Mouse (Mus musculus) intestine, embryonic 14.5 days (tissue): Measurements from ENCODE around the gene Szt2. TPM values are rescaled to one million over a fixed set of nuclear protein-coding genes. Genes with fewer than 3 reads are reported as not detected.

Experiments
- ATAC-seq: fragments of 200-750 bp; cut with Nextera tagmentation; replicated peaks from 2 replicates; pipeline ENCODE4 v1.8.0; 2017; ENCODE audit warnings: low read depth, moderate number of reproducible peaks, moderate TSS enrichment, moderate library complexity; ENCODE audit not compliant: low FRiP score, low TSS enrichment
- DNase-seq: peaks from one replicate; pipeline ENCODE4 v3.0.0-alpha.2; 2018; ENCODE audit warnings: low spot score
- H3K27ac ChIP-seq: fragments of 300-500 bp; sonication (generic); 2 replicates; pipeline ENCODE4 v1.5.1; 2014; ENCODE audit warnings: low read depth, mild to moderate bottlenecking, control low read depth
- H3K27me3 ChIP-seq: fragments of 300-500 bp; sonication (generic); replicated peaks from 2 replicates; pipeline ENCODE4 v1.6.1; 2014; ENCODE audit warnings: low read length, control low read depth; ENCODE audit not compliant: control insufficient read depth, insufficient read depth
- H3K36me3 ChIP-seq: fragments of 300-500 bp; sonication (generic); 2 replicates; pipeline ENCODE4 v1.6.1; 2014; ENCODE audit warnings: low read length, control low read depth; ENCODE audit not compliant: control insufficient read depth, insufficient read depth
- H3K4me1 ChIP-seq: fragments of 300-500 bp; sonication (generic); replicated peaks from 2 replicates; pipeline ENCODE4 v1.6.1; 2014; ENCODE audit warnings: low read length, control low read depth, mixed read lengths; ENCODE audit not compliant: control insufficient read depth, insufficient read depth
- H3K4me2 ChIP-seq: fragments of 300-500 bp; sonication (generic); 2 replicates; pipeline ENCODE4 v1.6.1; 2014; ENCODE audit warnings: low read length
- H3K4me3 ChIP-seq: fragments of 300-500 bp; sonication (generic); 2 replicates; pipeline ENCODE4 v1.5.1; 2014; ENCODE audit warnings: low read depth, low read length, control low read depth, mixed read lengths
- H3K9ac ChIP-seq: fragments of 300-500 bp; sonication (generic); 2 replicates; pipeline ENCODE4 v1.6.1; 2014; ENCODE audit warnings: mild to moderate bottlenecking, low read length
- H3K9me3 ChIP-seq: fragments of 300-500 bp; sonication (generic); 2 replicates; pipeline ENCODE4 v1.6.1; 2016; ENCODE audit warnings: low read length, control low read depth; ENCODE audit not compliant: control insufficient read depth
- WGBS: fragments of 180-500 bp; shearing (Covaris S2); extraction: QIAGEN DNeasy Blood & Tissue Kit; methylation state at CpG from one replicate; pipeline ENCODE4 v1.1.7; 2014; 5-methylcytosine and 5-hydroxymethylcytosine counted together
- polyA plus RNA-seq: library from polyadenylated mRNA; unstranded; fragments of >200 nt; fragmentation: Nextera tagmentation; extraction: Ambion mirVana; gene quantifications from 2 replicates; pipeline ENCODE4 v1.2.1, GENCODE M21; 2014

Szt2 gene
- polyA plus RNA-seq, 1 experiment from 2014 or later = 12.1 TPM

DNA sequence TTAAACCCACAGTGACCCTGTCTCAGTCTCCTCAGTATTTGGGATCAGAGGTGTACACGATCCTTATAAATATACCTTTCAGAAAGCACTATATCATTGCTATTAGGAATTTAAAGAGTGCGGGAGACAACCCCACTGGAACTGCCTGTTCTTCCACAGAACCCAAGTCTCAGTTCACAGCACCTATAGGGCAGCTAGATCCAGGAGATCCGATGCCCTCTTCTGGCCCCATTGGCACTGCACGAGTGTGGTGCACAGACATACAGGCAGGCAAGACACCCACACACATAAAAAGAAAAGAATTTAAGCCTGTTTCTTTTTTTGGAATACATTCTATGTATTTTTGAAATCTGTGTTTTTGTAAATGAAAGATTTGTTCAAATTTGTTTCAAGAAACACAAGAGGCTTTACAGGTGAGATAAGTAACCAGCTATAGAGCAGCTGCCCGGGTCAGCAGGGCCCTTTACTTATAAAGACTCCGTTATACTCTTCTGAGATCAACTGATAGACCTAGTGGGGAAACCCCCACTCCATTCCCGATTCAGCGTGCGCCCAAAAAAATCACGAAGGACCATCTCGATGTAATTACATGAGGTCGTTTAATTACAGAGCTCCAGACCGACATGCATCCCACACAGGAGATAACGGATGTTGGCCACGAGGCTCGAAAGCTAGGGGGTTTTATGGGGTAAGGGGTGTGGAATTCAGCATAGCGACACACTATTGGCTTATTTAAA is 50.7 kb downstream of the Szt2 start:
- Histone ChIP-seq H3K27ac (no peak overlapping the region), H3K9ac (no peak overlapping the region), H3K4me2 (no peak overlapping the region), H3K27me3 (no peaks in the 10 kb centered on the region), H3K4me1 (peaks cover 10% of the 10 kb centered on the region; the same call in 1 of the 2 replicates), H3K4me3 (no peak overlapping the region), H3K36me3 (peaks cover 16% of the 10 kb centered on the region), H3K9me3 (no peaks in the 10 kb centered on the region)
- ATAC-seq (no peak), DNase-seq (no peak)
- 79% methylated on average over 17 of the region's 17 CpGs for WGBS

DNA sequence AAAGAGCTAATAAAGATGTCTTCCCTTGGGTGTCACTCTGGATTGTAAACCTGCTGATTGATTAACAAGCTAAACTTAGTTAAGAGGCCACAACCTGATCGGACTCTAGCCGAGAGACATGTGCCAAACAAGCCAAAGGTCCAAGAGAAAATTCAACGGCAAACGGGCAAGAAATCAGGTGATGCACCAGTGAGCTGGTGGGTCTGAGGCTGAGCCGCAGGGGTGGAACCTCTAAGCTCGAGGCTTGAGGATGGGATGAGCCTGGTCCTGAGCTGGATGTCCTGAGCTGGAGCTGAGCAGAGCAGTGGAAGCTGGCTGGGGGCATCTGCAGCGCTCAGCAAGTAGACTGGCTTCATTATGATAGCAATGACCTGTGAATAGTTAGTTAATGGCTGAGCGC is 51.6 kb downstream of the Szt2 start:
- Histone ChIP-seq H3K9ac (no peak overlapping the region), H3K4me2 (no peak overlapping the region), H3K9me3 (no peaks in the 10 kb centered on the region), H3K27ac (no peak overlapping the region), H3K4me3 (no peak overlapping the region), H3K27me3 (no peaks in the 10 kb centered on the region), H3K4me1 (peaks cover 10% of the 10 kb centered on the region; the same call in 1 of the 2 replicates), H3K36me3 (peaks cover 8% of the 10 kb centered on the region)
- 79% methylated on average over 8 of the region's 8 CpGs for WGBS
- DNase-seq (no peak), ATAC-seq (no peak)

DNA sequence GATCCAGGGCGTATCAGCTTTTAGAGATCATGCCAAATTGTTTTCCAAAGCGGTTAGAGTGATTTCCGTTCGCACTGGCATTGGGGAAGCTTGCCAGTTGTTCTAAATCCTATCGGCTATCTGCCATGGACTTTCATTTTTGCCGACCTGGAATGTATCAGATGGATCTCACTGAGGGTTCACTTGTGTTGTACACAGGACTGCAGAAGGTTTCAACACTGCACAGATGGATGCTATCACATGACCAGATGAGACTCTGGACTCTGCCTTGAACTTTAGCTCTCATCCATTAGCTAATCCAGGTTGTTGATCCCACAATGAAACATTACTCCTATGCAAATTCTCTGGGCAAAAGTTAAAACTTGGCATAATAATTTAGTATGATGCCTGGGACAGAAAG is 52.3 kb downstream of the Szt2 start:
- Histone ChIP-seq H3K4me1 (peaks cover 10% of the 10 kb centered on the region; the same call in 1 of the 2 replicates), H3K4me3 (no peak overlapping the region), H3K27ac (no peak overlapping the region), H3K9me3 (no peaks in the 10 kb centered on the region), H3K4me2 (no peak overlapping the region), H3K9ac (no peak overlapping the region), H3K36me3 (peaks cover under 1% of the 10 kb centered on the region; the same call in 1 of the 2 replicates), H3K27me3 (no peaks in the 10 kb centered on the region)
- DNase-seq = no peak
- 84% methylated on average over 6 of the region's 6 CpGs for WGBS
- ATAC-seq = no peak

DNA sequence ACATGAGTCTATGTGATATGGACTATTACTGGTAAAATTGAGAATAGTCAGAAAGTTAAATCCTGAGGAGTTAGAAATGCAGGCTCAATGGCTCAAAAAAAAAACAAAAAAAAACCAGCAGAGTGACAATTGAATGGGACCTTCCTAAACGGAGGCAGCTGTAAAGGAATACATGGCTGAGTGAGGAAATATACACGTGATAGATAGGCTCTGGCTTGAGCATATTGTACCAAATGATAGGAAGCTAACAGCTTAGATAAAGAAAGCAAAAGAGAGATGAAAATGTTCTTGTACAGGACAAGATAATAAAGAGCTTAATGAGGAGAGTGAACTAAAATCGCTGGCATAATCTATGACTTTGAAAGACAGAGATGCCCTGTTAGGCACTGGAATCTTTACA is 54.8 kb downstream of the Szt2 start:
- Histone ChIP-seq H3K36me3 (no peaks in the 10 kb centered on the region), H3K9me3 (no peaks in the 10 kb centered on the region), H3K4me2 (no peak overlapping the region), H3K27ac (no peak overlapping the region), H3K9ac (no peak overlapping the region), H3K4me3 (no peak overlapping the region), H3K4me1 (0 out of 2 replicates have a peak, but pooled peaks cover 3% of the 10 kb centered on the region), H3K27me3 (no peaks in the 10 kb centered on the region)
- no peak for ATAC-seq
- WGBS = 70% methylated on average over 3 of the region's 3 CpGs
- DNase-seq = no peak

GRCm38 (mm10) chr4:118353689-118354088 is 55.4 kb downstream of the Szt2 start:
- Histone ChIP-seq H3K4me1 (no peaks in the 10 kb centered on the region), H3K4me2 (no peak overlapping the region), H3K27ac (no peak overlapping the region), H3K27me3 (no peaks in the 10 kb centered on the region), H3K4me3 (no peak overlapping the region), H3K9me3 (no peaks in the 10 kb centered on the region), H3K9ac (no peak overlapping the region), H3K36me3 (no peaks in the 10 kb centered on the region)
- WGBS = 87% methylated on average over 6 of the region's 6 CpGs
- DNase-seq = no peak
- no peak for ATAC-seq

DNA sequence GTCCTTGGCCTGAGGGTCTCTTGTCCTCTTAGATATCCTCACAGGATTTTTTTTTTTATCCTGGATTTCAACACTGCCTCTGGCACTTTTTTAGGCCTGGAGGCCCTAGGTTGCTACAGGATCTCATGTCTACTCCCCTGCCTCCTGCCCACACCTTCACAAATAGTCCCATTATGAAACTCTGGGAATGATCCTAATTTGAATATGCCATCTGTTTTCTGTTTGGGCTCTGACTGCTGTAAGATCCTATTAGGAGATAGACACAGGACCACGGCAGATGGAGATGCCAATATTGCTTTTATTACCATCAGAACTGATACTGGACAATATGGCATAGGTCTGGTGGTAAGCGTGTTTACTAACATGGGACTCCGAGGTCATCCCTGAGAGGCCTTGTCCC is 57.2 kb downstream of the Szt2 start:
- no peaks in the 10 kb centered on the region for H3K27me3 ChIP-seq
- DNase-seq = no peak
- no peak overlapping the region for H3K4me3 ChIP-seq
- no peak for ATAC-seq
- no peak overlapping the region for H3K4me2 ChIP-seq
- no peaks in the 10 kb centered on the region for H3K36me3 ChIP-seq
- no peak overlapping the region for H3K9ac ChIP-seq
- 87% methylated on average over 3 of the region's 3 CpGs for WGBS
- 0 out of 2 replicates have a peak, but pooled peaks cover 3% of the 10 kb centered on the region for H3K4me1 ChIP-seq
- no peaks in the 10 kb centered on the region for H3K9me3 ChIP-seq
- no peak overlapping the region for H3K27ac ChIP-seq

GRCm38 (mm10) chr4:118350864-118351263 is 58.2 kb downstream of the Szt2 start:
- H3K9me3 ChIP-seq = no peaks in the 10 kb centered on the region
- no peaks in the 10 kb centered on the region for H3K36me3 ChIP-seq
- H3K9ac ChIP-seq = no peak overlapping the region
- no peaks in the 10 kb centered on the region for H3K27me3 ChIP-seq
- 0 out of 2 replicates have a peak, but pooled peaks cover 3% of the 10 kb centered on the region for H3K4me1 ChIP-seq
- ATAC-seq (no peak), DNase-seq (no peak)
- H3K4me3 ChIP-seq = no peak overlapping the region
- H3K27ac ChIP-seq = no peak overlapping the region
- no peak overlapping the region for H3K4me2 ChIP-seq
- WGBS = 69% methylated on average over 2 of the region's 2 CpGs

DNA sequence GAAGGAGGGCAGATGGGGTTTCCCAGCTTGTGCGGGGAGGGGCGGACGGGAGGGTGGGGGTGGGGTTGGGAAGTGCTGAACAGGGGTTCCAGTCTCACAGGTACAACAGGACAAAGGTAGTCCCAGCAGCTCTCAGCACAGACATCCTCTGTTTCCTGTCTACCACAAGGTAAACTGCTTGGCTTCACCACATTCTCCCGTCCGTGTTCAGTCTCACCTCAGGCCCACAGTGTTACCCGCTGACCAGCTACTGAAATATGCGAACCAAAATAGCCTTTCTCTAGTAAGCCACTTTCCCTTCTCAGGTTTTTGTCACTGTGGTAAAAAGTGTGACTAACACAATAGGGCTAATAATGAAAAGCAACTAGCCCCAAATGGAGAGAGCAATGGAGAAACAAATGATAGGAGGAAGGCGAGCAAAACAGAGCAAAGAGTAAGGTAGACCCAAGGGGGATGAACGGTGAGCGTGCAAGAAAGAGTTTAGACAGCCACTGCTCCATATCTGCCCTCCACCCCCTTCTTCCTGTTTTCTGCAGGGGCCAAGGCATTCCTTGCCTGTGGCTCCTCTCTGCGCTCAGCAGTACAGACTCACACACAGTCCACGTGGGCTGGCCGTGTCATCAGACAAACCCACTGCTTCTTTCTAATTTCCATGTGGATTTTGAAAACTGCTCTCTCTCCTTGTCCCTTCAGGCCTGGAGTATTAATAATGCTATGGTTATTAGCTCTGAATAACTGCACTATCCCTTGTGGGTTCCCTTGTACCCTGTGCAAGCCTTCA is 61.4 kb downstream of the Szt2 start:
- ATAC-seq (no peak), DNase-seq (no peak)
- H3K9ac ChIP-seq = no peak overlapping the region
- H3K4me3 ChIP-seq = no peak overlapping the region
- H3K27me3 ChIP-seq = no peaks in the 10 kb centered on the region
- WGBS = 54% methylated on average over 13 of the region's 13 CpGs
- no peaks in the 10 kb centered on the region for H3K36me3 ChIP-seq
- no peak overlapping the region for H3K27ac ChIP-seq
- no peak overlapping the region for H3K4me2 ChIP-seq
- H3K9me3 ChIP-seq = no peaks in the 10 kb centered on the region
- 0 out of 2 replicates have a peak, but pooled peaks cover 3% of the 10 kb centered on the region for H3K4me1 ChIP-seq
